Mouse (Mus musculus) E14TG2a.4 (cell line): ENCODE results near the gene Dcxr.

Experiments
- CTCF ChIP-seq: conservative IDR thresholded peaks from 2 replicates; pipeline ENCODE4 v1.5.1; 2014; ENCODE audit warnings: low read length
- NANOG ChIP-seq: IDR thresholded peaks from 2 replicates; pipeline ENCODE4 v1.6.1; 2014; ENCODE audit warnings: borderline replicate concordance, low read length, mixed read lengths
- POU5F1 ChIP-seq: IDR thresholded peaks from 2 replicates; pipeline ENCODE4 v1.6.1; 2014; ENCODE audit warnings: low read length, borderline replicate concordance

DNA sequence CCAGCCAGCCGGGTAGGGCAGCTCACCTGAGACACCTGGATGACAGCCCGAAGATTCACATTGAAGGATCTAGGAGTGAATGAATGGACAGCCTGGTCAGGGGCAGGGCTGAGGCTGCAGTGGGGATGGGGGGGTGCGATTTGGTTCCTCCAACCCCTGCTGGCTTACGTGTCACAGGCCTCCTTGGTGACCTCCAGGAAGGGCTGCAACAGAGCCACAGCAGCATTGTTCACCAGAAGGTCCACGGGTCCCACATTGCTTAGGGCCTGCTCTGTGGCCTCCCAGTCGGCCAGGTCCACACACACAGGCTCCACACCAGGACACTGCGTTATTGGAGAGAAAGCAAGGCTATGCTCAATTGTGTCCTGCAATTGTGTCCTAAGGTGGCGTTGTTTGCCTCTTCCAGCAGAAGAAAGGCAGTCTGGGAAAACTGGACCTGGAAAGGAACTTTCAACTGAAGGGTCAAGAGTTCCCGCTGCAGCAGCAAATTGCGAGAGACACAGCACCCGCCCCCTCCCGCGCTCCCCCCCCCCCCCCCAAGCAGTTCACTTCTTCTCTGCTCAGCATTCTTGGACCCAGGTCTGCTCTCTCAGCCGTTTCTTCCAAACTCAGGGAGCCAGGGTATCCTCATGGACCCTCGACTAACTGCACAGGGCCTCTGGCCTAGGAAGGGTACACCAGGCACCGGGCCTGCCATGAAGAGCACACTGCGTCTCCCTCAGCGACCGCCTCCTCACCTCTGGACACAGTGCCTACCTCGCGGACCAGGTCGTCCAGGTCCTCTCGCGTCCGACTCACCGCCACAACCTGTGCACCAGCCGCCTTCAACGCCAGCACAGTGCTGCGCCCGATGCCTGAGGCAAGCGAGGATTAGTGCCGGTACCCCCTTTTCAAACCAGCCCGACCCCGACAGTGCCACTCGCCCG lies 575 bp downstream of the Dcxr start:
- TF ChIP-seq CTCF (no peak), NANOG (no peak), POU5F1 (no peak)
